Mouse (Mus musculus) testis, adult 2 months (tissue): ENCODE data around the gene Asb3. TPM values are rescaled to one million over a fixed set of nuclear protein-coding genes. Genes with fewer than 3 reads are reported as not detected.
A peak's percentile ranks its signal among the peaks of the same experiment; 100 is the strongest.
"Not testable (repeated sequence)": the region's sequence is repeated elsewhere in the genome, so short reads cannot be mapped to it uniquely, and the experiment has no call there.

Experiments used
- H3K27ac ChIP-seq: fragments of 200-500 bp; 2 replicates; pipeline ENCODE4 v1.5.1; 2012; ENCODE audit warnings: low read depth, low read length; ENCODE audit not compliant: control insufficient read depth, insufficient read depth
- H3K27me3 ChIP-seq: fragments of 200-500 bp; 2 replicates; pipeline ENCODE4 v1.6.1; 2012; ENCODE audit warnings: mild to moderate bottlenecking, low read length, moderate library complexity; ENCODE audit not compliant: control insufficient read depth, insufficient read depth
- H3K36me3 ChIP-seq: fragments of 200-500 bp; 2 replicates; pipeline ENCODE4 v1.6.1; 2012; ENCODE audit warnings: mild to moderate bottlenecking, low read length; ENCODE audit not compliant: control insufficient read depth, insufficient read depth
- H3K4me1 ChIP-seq: fragments of 200-500 bp; 2 replicates; pipeline ENCODE4 v1.6.1; 2012; ENCODE audit warnings: low read length; ENCODE audit not compliant: control insufficient read depth, insufficient read depth
- H3K4me3 ChIP-seq: fragments of 200-500 bp; 2 replicates; pipeline ENCODE4 v1.5.1; 2012; ENCODE audit warnings: low read depth, mild to moderate bottlenecking, low read length, moderate library complexity, mixed read lengths; ENCODE audit not compliant: control insufficient read depth
- CTCF ChIP-seq: fragments of 200-500 bp; IDR thresholded peaks from 2 replicates; pipeline ENCODE4 v1.5.1; 2012; ENCODE audit warnings: low read depth, mild to moderate bottlenecking, inconsistent platforms, low read length, moderate library complexity; ENCODE audit not compliant: control insufficient read depth, insufficient read depth, insufficient replicate concordance
- POLR2A ChIP-seq: fragments of 200-500 bp; IDR thresholded peaks from 2 replicates; pipeline ENCODE4 v1.6.1; 2012; ENCODE audit warnings: low read depth, mild to moderate bottlenecking, inconsistent platforms, low read length, moderate library complexity; ENCODE audit not compliant: control insufficient read depth
- polyA plus RNA-seq: library from polyadenylated mRNA; depleted of rRNA; stranded (reverse); fragments of >200 nt; gene quantifications from 2 replicates; pipeline ENCODE4 v1.2.3, GENCODE M21; 2012

Asb3 gene
- polyA plus RNA-seq, 1 experiment = 5.9 TPM

DNA sequence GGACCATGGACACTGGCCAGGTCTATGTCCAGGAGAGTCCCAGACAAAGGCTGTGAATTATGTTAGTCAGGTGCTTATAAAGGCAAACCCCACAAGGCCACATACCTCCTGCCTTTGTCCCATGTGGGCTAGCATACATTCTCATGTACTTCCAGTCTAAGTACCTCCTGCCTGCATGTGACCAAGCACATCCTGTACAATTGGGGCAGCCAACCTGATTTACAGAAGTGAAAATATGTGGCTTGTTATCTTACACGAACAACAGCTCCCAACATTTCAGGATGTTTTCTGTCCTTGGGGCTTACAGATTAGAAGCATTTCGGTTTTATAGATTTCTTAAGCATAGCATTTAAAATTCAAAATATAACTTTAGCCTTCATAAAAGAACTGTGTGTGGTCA is 114.8 kb downstream of the Asb3 start:
- no peak overlapping the region for H3K4me3 ChIP-seq
- no peak for TF ChIP-seq POLR2A
- TF ChIP-seq CTCF = no peak
- no peaks in the 10 kb centered on the region; the same call in 1 of the 2 replicates for H3K36me3 ChIP-seq
- H3K27me3 ChIP-seq = no peaks in the 10 kb centered on the region
- H3K27ac ChIP-seq = no peak overlapping the region
- H3K4me1 ChIP-seq = 0 out of 2 replicates have a peak, but pooled peaks cover 2% of the 10 kb centered on the region

DNA sequence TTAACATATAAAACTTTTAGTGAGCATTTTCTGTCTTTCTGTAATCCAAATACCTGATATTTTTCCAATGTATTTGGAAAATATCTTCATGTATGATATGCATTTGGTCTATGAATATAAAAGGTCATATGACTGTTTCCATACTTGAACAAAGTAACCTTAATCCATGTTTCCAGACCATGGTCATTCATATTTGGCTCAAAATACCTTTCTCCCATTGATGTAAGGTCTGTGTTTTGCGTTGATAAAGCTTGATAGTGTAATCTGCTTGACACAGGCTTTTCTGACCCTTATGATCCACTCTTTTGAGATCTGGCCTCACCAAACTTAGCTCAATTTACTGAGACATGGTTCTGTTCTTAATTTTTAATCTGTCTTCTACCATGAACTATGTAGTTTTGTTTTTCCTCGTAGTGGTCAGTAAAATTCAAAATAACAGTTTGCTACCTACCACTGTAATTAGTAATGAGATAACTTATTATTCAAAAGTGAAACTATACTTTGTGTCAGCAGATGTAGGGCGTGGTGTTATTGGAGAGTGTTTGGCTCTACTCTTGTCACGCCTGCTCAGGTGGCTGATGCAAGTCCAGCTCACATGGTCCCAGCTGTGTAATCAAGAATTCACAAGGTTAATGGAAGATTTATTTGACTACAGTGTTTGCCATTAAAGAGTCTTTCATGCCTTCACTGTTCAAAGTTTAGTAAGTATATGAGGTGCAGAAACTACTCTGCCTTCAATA is 116.1 kb downstream of the Asb3 start:
- no peak for TF ChIP-seq POLR2A
- TF ChIP-seq CTCF = no peak
- H3K27me3 ChIP-seq = no peaks in the 10 kb centered on the region
- H3K4me1 ChIP-seq = no peaks in the 10 kb centered on the region
- H3K4me3 ChIP-seq = no peak overlapping the region
- H3K27ac ChIP-seq = no peak overlapping the region
- H3K36me3 ChIP-seq = no peaks in the 10 kb centered on the region; the same call in 1 of the 2 replicates

DNA sequence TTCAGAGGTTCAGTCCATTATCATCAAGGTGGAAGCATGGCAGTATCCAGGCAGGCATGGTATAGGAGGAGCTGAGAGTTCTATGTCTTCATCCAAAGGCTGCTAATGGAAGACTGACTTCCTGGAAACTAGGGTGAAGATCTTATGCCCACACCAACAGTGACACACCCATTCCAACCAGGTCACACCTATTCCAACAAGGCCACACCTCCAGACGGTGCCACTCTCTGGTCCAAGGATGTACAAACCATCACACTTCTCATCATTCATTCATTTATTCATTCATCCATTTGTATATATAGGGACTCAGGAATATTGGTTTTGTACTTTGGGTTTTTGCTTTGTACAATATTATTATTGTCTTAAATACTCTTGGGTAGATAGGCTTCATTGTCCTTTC is 124.5 kb downstream of the Asb3 start:
- not testable (repeated sequence) for H3K27me3 ChIP-seq, H3K4me3 ChIP-seq, H3K27ac ChIP-seq, H3K4me1 ChIP-seq, H3K36me3 ChIP-seq

GRCm38 (mm10) chr11:31017466-31017865 is 132.2 kb downstream of the Asb3 start:
- H3K4me1 ChIP-seq, H3K27ac ChIP-seq, H3K36me3 ChIP-seq, H3K27me3 ChIP-seq: not testable (repeated sequence)
- peak overlapping the region; percentile 61 for H3K4me3 ChIP-seq

DNA sequence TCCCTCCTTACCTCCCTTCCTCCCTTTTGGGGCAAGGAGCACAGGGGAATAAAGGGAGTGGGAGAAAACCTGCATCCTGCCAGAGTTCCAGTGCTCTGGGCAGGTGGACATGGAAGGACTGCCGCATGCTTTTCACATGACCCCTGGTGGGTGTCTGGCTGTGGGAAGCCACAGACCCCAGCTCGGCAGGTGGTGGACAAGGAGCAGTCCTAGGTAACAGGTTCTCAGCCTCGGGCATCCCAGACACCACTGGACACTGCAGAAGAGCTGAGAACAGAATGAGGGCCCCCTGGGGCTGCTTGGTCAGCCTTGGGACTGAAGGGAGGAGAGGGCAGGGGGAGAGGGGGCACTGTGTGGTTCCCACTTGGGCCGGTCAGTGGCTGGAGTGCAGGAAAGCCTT is 149.7 kb downstream of the Asb3 start:
- H3K27ac ChIP-seq = no peak overlapping the region
- no peaks in the 10 kb centered on the region for H3K4me1 ChIP-seq
- TF ChIP-seq POLR2A = no peak
- H3K27me3 ChIP-seq = no peaks in the 10 kb centered on the region
- no peak overlapping the region for H3K4me3 ChIP-seq
- no peaks in the 10 kb centered on the region for H3K36me3 ChIP-seq

- Histone ChIP-seq H3K4me3 (peak overlapping the region; percentile 73), H3K27me3 (no peaks in the 10 kb centered on the region), H3K4me1 (no peaks in the 10 kb centered on the region), H3K27ac (peak overlapping the region; percentile 24), H3K36me3 (no peaks in the 10 kb centered on the region)
- TF ChIP-seq CTCF = no peak
Observed at GRCm38 (mm10) chr11:31089973-31090372, 204.8 kb downstream of the Asb3 start.

DNA sequence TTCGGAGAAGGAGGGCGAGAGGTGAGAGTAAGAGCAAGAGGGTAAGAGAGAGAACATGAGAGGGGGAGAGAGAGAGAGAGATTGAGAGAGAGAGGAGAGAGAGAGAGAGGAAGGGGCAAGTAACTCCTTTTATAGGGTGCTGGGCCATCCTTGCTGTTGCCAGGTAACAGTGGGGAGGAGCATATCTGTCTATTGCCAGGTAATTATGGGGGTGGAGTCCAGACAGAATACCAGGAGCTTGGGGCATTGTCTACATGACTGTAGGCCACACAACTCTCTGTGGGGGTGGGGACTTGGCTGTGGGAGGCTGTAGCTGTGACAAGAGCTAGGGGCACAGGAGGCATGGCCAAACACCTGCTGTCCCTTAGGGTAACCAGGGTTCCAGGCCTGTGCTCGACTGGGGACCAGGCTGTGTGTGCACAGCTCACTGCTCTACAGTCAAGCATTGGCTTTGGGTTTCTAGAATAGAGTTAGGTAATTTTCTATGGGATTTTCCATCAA is 205.3 kb downstream of the Asb3 start:
- Histone ChIP-seq H3K36me3 (no peaks in the 10 kb centered on the region), H3K4me1 (no peaks in the 10 kb centered on the region), H3K27me3 (no peaks in the 10 kb centered on the region), H3K27ac (peak overlapping the region; percentile 24), H3K4me3 (peak overlapping the region; percentile 73)
- TF ChIP-seq CTCF (no peak), POLR2A (0 out of 2 replicates have a peak, but pooled peaks have one; percentile 9)

- not testable (repeated sequence) for H3K27ac ChIP-seq, H3K4me3 ChIP-seq, H3K27me3 ChIP-seq, H3K4me1 ChIP-seq, H3K36me3 ChIP-seq
Observed at GRCm38 (mm10) chr11:31099519-31099918, 214.3 kb downstream of the Asb3 start.
